Mouse (Mus musculus) lung, adult 2 months (tissue): Measurements from ENCODE around the gene Actg1.
"Not testable (repeated sequence)": the region's sequence is repeated elsewhere in the genome, so short reads cannot be mapped to it uniquely, and the experiment has no call there.

Experiments used
- CTCF ChIP-seq: fragments of 200-500 bp; IDR thresholded peaks from 2 replicates; pipeline ENCODE4 v1.5.1; 2011; ENCODE audit warnings: mild to moderate bottlenecking, low read length, control low read depth; ENCODE audit not compliant: insufficient read depth
- POLR2A ChIP-seq: fragments of 200-500 bp; IDR thresholded peaks from 2 replicates; pipeline ENCODE4 v1.6.1; 2011; ENCODE audit warnings: low read depth, mild to moderate bottlenecking, control low read depth, low read length, borderline replicate concordance; ENCODE audit errors: extremely low read depth

GRCm38 (mm10) chr11:120352093-120352350 lies 3.7 kb upstream of the Actg1 start:
- TF ChIP-seq CTCF, POLR2A: not testable (repeated sequence)
